Mouse (Mus musculus): ENCODE data around the gene Gca. TPM values are rescaled to one million over a fixed set of nuclear protein-coding genes. Genes with fewer than 3 reads are reported as not detected.

Gene Gca
- total and polyA plus RNA-seq, 3 experiments: 4.2 to 10.1 (median 4.7) TPM

GRCm38 (mm10) chr2:62646014-62646645 lies 18.0 kb upstream of the Gca start, which contains the start of gene Ifih1:
Gene Ifih1 (minus strand): TSS chr2:62646255.
- peak within 1 kb of the TSS; percentile 88 for H3K4me2 ChIP-seq (ENCODE audit: insufficient read depth, low read depth, poor library complexity, severe bottlenecking)
- dilution Hi-C loops (cut with MboI; ENCODE audit: extremely low pct_ligation_motif_present, extremely low pct_unique_long_range_greater_than_20kb, low sequenced_read_pairs) (no loop called here), in situ Hi-C loops (cut with MboI; ENCODE audit: low pct_ligation_motif_present, low pct_unique_long_range_greater_than_20kb, low sequenced_read_pairs) (no loop called here)
- H3K4me3 ChIP-seq (replicated peaks in 1 of 3; ENCODE audit: low read depth in 2 of 3, low read length in 2 of 3, poor library complexity in 1 of 3): peak within 1 kb of the TSS; percentile 55 to 61 (median 57)
- H3K27me3 ChIP-seq (replicated peaks): no peaks in the 10 kb centered on the region
- no peaks in the 10 kb centered on the region for H3K79me2 ChIP-seq (replicated peaks; ENCODE audit: control insufficient read depth, extremely low read depth, insufficient read depth, poor library complexity, severe bottlenecking)
- peaks cover 3 to 22% of the 10 kb centered on the region in 2 experiments; a peak in 3 of 4 replicates for H3K4me1 ChIP-seq (ENCODE audit: control insufficient read depth in 1 of 2, insufficient read depth in 2 of 2)
- peak within 1 kb of the TSS; percentile 50 for H3K9ac ChIP-seq (ENCODE audit: insufficient read depth, low read depth)
- peak within 1 kb of the TSS; percentile 30 for H3K27ac ChIP-seq (ENCODE audit: insufficient read depth, low read depth)
- no peaks in the 10 kb centered on the region for H3K36me3 ChIP-seq (replicated peaks in 1 of 2; ENCODE audit: control insufficient read depth in 1 of 2, insufficient read depth in 1 of 2, low read length in 1 of 2)
- peak; percentile 44 for TF ChIP-seq ETS1 (conservative IDR thresholded peaks at IDR 0.05; ENCODE audit: low read depth, low read length)
- peak; percentile 79; the same call in 1 of the 2 replicates for TF ChIP-seq IRF4 (IDR thresholded peaks at IDR 0.05; ENCODE audit: low read depth, low read length)
- peak; percentile 43 for TF ChIP-seq SMC3 (IDR thresholded peaks at IDR 0.05; ENCODE audit: low read depth, low read length)
- TF ChIP-seq MAFK (IDR thresholded peaks at IDR 0.05; ENCODE audit: insufficient replicate concordance, low read length): no peak
- TF ChIP-seq TBP (conservative IDR thresholded peaks at IDR 0.05; ENCODE audit: low read depth, low read length): no peak
- TF ChIP-seq CHD2 (IDR thresholded peaks at IDR 0.05; ENCODE audit: low read length): peak; percentile 40; the same call in 1 of the 2 replicates
- no peak for TF ChIP-seq NELFE (IDR thresholded peaks at IDR 0.05; ENCODE audit: low read depth, low read length)
- no peak for TF ChIP-seq SIN3A (IDR thresholded peaks at IDR 0.05; ENCODE audit: low read length)
- peak in 1 of 2 experiments; percentile 61; a peak in 2 of 4 replicates for TF ChIP-seq CTCF (conservative IDR thresholded peaks at IDR 0.05 in 1 of 2, IDR thresholded peaks at IDR 0.05 in 1 of 2; ENCODE audit: low read depth in 2 of 2, low read length in 2 of 2)
- TF ChIP-seq MEF2A (IDR thresholded peaks at IDR 0.05; ENCODE audit: borderline replicate concordance, low read depth, low read length): no peak
- peak; percentile 26; the same call in 1 of the 2 replicates for TF ChIP-seq EP300 (IDR thresholded peaks at IDR 0.05; ENCODE audit: low read length)
- TF ChIP-seq ELF1 (IDR thresholded peaks at IDR 0.05; ENCODE audit: low read depth, low read length): peak; percentile 55
- TF ChIP-seq POLR2AphosphoS2 (IDR thresholded peaks at IDR 0.05; ENCODE audit: low read depth, low read length): no peak
- no peak for TF ChIP-seq MAZ (IDR thresholded peaks at IDR 0.05; ENCODE audit: low read depth, low read length)
- no peak for TF ChIP-seq CHD1 (IDR thresholded peaks at IDR 0.05; ENCODE audit: low read depth, low read length)
- TF ChIP-seq USF2 (conservative IDR thresholded peaks at IDR 0.05; ENCODE audit: low read depth, low read length): no peak
- no peak for TF ChIP-seq MAX (IDR thresholded peaks at IDR 0.05; ENCODE audit: low read length)
- TF ChIP-seq JUN (IDR thresholded peaks at IDR 0.05; ENCODE audit: insufficient read depth, low read depth, low read length): no peak
- TF ChIP-seq POLR2A (IDR thresholded peaks at IDR 0.05; ENCODE audit: low read depth, low read length): no peak
- no peak for TF ChIP-seq USF1 (IDR thresholded peaks at IDR 0.05; ENCODE audit: low read depth, low read length)
- no peak for TF ChIP-seq E2F4 (IDR thresholded peaks at IDR 0.05; ENCODE audit: insufficient replicate concordance, low read depth, low read length)
- no peak for TF ChIP-seq NRF1 (IDR thresholded peaks at IDR 0.05; ENCODE audit: low read depth, low read length)
- no peak for TF ChIP-seq JUND (conservative IDR thresholded peaks at IDR 0.05; ENCODE audit: low read depth, low read length)
- no peak for TF ChIP-seq ZNF384 (IDR thresholded peaks at IDR 0.05; ENCODE audit: low read depth, low read length)
- no peak for TF ChIP-seq TCF12 (IDR thresholded peaks at IDR 0.05; ENCODE audit: low read depth, low read length)
- TF ChIP-seq RAD21 (IDR thresholded peaks at IDR 0.05; ENCODE audit: low read depth, low read length): peak; percentile 11; the same call in 1 of the 2 replicates
- 0 out of 2 replicates have a peak, but pooled peaks have one; percentile 11 for TF ChIP-seq MXI1 (IDR thresholded peaks at IDR 0.05; ENCODE audit: low read depth, low read length)
- TF ChIP-seq BHLHE40 (IDR thresholded peaks at IDR 0.05; ENCODE audit: low read depth, low read length): no peak; the same call in 1 of the 2 replicates
- no peak for TF ChIP-seq HCFC1 (IDR thresholded peaks at IDR 0.05; ENCODE audit: low read depth, low read length)
- TF ChIP-seq PAX5 (IDR thresholded peaks at IDR 0.05; ENCODE audit: low read length): no peak
- TF ChIP-seq MYC (IDR thresholded peaks at IDR 0.05; ENCODE audit: low read depth, low read length): no peak
- no peak for TF ChIP-seq ZMIZ1 (IDR thresholded peaks at IDR 0.05; ENCODE audit: low read depth, low read length)
- no peak for TF ChIP-seq ZKSCAN1 (IDR thresholded peaks at IDR 0.05; ENCODE audit: borderline replicate concordance, low read depth, low read length)
- TF ChIP-seq UBTF (IDR thresholded peaks at IDR 0.05; ENCODE audit: low read depth, low read length): peak; percentile 90
- no peak for TF ChIP-seq GABPA (IDR thresholded peaks at IDR 0.05; ENCODE audit: insufficient replicate concordance, low read depth, low read length)
- TF ChIP-seq ZC3H11A (IDR thresholded peaks at IDR 0.05; ENCODE audit: low read depth, low read length): no peak
- H3K9me3 ChIP-seq (replicated peaks; ENCODE audit: low read length): no peaks in the 10 kb centered on the region
- peak; percentile 78 for DNase-seq (ENCODE audit: extremely low read depth)
